Mouse (Mus musculus) G1E (cell line): Measurements from ENCODE around the gene Vcl.

ENCODE experiments used
- CTCF ChIP-seq: IDR thresholded peaks from 2 replicates; pipeline ENCODE4 v1.5.1; 2012; ENCODE audit warnings: low read depth, low read length, inconsistent platforms, mixed read lengths
- GATA2 ChIP-seq: IDR thresholded peaks from 2 replicates; pipeline ENCODE4 v1.6.1; 2012; ENCODE audit warnings: low read depth, low read length, inconsistent platforms, borderline replicate concordance
- POLR2AphosphoS5 ChIP-seq: IDR thresholded peaks from 2 replicates; pipeline ENCODE4 v1.6.1; 2012; ENCODE audit warnings: low read depth, low read length, inconsistent platforms; ENCODE audit not compliant: insufficient replicate concordance

- TF ChIP-seq CTCF (no peak), POLR2AphosphoS5 (no peak), GATA2 (no peak)
These were observed 9.7 kb downstream of the Vcl start for GRCm38 (mm10) chr14:20938860-20939259.
